Mouse (Mus musculus): ENCODE results near the gene Man1a2. TPM values are rescaled to one million over a fixed set of nuclear protein-coding genes. Genes with fewer than 3 reads are reported as not detected.

Man1a2 gene
- polyA plus RNA-seq (2014; fragmentation: Illumina TruSeq; extraction: RNeasy Lipid Tissue Mini Kit (QIAGEN cat#74804); ENCODE audit: low read depth, low replicate concordance): 23.4 TPM

DNA sequence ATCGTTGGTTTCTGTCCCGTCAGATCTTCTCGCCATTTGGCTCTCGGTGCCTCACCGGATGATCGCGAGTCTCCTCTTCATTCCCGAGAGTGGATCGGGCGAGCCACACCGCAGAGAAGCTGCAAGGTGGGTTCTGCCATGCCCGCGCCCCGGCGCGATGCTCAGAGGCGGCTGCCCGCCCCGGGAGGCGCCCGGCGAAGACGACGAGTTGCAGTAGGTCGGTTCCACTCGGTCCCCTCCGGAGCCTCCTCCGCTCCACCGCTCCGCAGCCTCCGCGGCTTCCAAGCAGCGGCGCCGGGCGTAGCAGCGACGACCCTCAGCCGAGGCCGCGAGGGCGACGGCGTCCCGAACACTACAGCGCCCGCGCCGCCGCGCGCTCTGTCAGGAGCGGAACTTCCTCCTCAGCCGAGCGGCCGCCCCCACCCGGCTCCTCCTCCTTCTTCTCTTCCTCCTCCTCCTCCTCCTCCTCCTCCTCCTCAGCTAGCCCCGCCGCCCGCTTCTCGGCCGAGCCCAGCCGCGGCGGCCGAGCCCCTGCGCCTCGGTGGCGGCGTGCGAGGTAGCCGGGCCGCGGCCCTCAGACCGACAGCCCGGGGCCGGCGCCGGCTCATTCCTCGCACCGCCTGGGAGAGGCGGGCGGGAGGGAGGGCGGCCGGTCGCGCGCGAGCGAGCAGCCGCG is at the start of gene Man1a2:
Man1a2 (minus strand) TSS at position 417 of the 676 bp plus-strand sequence.

Other genes starting within 250 kb of the Man1a2 start
- 5.9 TPM for gene Tent5c, start 196.2 kb downstream of the Man1a2 start, polyA plus RNA-seq (2014; fragmentation: Illumina TruSeq; extraction: RNeasy Lipid Tissue Mini Kit (QIAGEN cat#74804); ENCODE audit: low read depth, low replicate concordance)
- 2.3 TPM for gene Vtcn1, start 140.0 kb upstream of the Man1a2 start, polyA plus RNA-seq (2014; fragmentation: Illumina TruSeq; extraction: RNeasy Lipid Tissue Mini Kit (QIAGEN cat#74804); ENCODE audit: low read depth, low replicate concordance)
- gene Trim45, start 236.7 kb upstream of the Man1a2 start, polyA plus RNA-seq (2014; fragmentation: Illumina TruSeq; extraction: RNeasy Lipid Tissue Mini Kit (QIAGEN cat#74804); ENCODE audit: low read depth, low replicate concordance): 0.11 TPM

Data from liver, adult 10 weeks (tissue).